Mouse (Mus musculus) cortical plate, adult 2 months (tissue): ENCODE results near the gene Lamc1. TPM values are rescaled to one million over a fixed set of nuclear protein-coding genes. Genes with fewer than 3 reads are reported as not detected.

Experiments
- H3K27ac ChIP-seq: fragments of 200-500 bp; 2 replicates; pipeline ENCODE4 v1.5.1; 2012; ENCODE audit warnings: low read length, control low read depth, inconsistent platforms; ENCODE audit not compliant: insufficient read depth
- H3K4me1 ChIP-seq: fragments of 200-500 bp; 2 replicates; pipeline ENCODE4 v1.6.1; 2011; ENCODE audit warnings: low read length; ENCODE audit not compliant: control insufficient read depth, insufficient read depth
- H3K4me3 ChIP-seq: fragments of 200-500 bp; 2 replicates; pipeline ENCODE4 v1.5.1; 2011; ENCODE audit warnings: mild to moderate bottlenecking, low read length, control low read depth; ENCODE audit not compliant: insufficient read depth
- CTCF ChIP-seq: fragments of 200-500 bp; IDR thresholded peaks from 2 replicates; pipeline ENCODE4 v1.5.1; 2011; ENCODE audit warnings: mild to moderate bottlenecking, control low read depth, low read length; ENCODE audit not compliant: insufficient read depth; ENCODE audit errors: extremely low read depth
- POLR2A ChIP-seq: fragments of 200-500 bp; IDR thresholded peaks from 2 replicates; pipeline ENCODE4 v1.6.1; 2011; ENCODE audit warnings: mild to moderate bottlenecking, low read length, control low read depth; ENCODE audit not compliant: insufficient read depth; ENCODE audit errors: extremely low read depth
- polyA plus RNA-seq: library from polyadenylated mRNA; depleted of rRNA; stranded (reverse); fragments of >200 nt; gene quantifications from 2 replicates; pipeline ENCODE4 v1.2.3, GENCODE M21; 2012

Lamc1 gene
- polyA plus RNA-seq, 1 experiment: 23.2 TPM

DNA sequence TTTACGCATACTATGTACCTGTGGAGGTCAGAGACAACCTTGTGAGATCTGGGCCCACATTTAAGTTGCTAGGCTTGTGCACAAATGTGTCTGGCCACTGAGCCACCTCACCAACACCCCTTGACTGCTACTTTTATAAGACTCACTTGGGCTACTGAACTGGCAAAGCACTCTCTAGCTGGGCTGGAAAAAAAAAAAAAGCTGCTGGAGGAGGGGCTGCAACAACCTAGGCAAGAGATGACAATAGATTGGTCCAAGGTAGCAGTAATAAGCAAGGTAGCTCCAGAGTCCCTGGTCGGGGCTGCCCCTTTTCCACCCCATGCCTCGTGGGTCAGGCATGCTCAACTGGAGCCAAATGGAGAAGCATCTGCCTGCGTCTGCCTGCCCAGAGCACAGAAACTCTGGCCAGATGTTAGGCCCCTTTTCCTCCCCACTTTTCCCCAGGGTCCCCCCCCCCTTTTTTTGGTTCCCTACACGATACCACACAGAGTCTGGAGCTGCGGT is 63.7 kb downstream of the Lamc1 start:
- no peak overlapping the region for H3K27ac ChIP-seq
- TF ChIP-seq CTCF (no peak), POLR2A (no peak)
- peaks cover 10% of the 10 kb centered on the region for H3K4me1 ChIP-seq
- H3K4me3 ChIP-seq: no peak overlapping the region

- no peak overlapping the region for H3K4me3 ChIP-seq
- no peak for TF ChIP-seq POLR2A
- no peak for TF ChIP-seq CTCF
- no peak overlapping the region for H3K27ac ChIP-seq
- H3K4me1 ChIP-seq: peaks cover 10% of the 10 kb centered on the region
Observed at GRCm38 (mm10) chr1:153268306-153268705, 64.3 kb downstream of the Lamc1 start.

- no peak overlapping the region for H3K27ac ChIP-seq
Observed at GRCm38 (mm10) chr1:153267730-153268129, 64.9 kb downstream of the Lamc1 start.

DNA sequence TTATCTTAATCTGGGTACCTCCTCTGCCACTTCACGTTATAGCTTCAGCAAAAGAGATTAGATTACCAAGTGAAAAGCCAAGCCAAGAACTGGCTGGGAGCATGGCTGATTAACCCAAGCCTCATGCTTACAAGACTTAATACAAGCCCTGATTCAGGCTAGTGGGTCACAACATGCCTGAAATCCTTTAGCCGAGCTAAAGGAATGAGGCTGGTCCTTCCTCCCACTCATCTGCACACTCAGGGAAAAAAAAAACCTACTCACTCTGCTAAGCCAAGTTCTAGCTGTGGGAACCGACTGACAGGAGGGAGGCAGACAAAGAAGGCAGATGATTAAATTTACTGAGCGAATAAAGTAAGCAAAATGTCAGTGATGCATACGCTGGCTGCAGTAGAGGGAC is 65.7 kb downstream of the Lamc1 start:
- H3K27ac ChIP-seq: no peak overlapping the region
- TF ChIP-seq CTCF (no peak), POLR2A (no peak)
- no peak overlapping the region for H3K4me3 ChIP-seq
- peaks cover 10% of the 10 kb centered on the region for H3K4me1 ChIP-seq

More at GRCm38 (mm10) chr1:153267730-153268129, 64.9 kb downstream of the Lamc1 start:
- TF ChIP-seq POLR2A: no peak
- no peak for TF ChIP-seq CTCF
- peaks cover 10% of the 10 kb centered on the region for H3K4me1 ChIP-seq
- no peak overlapping the region for H3K4me3 ChIP-seq

- Histone ChIP-seq H3K4me3 (no peak overlapping the region), H3K4me1 (peaks cover 10% of the 10 kb centered on the region), H3K27ac (no peak overlapping the region)
- no peak for TF ChIP-seq POLR2A
- TF ChIP-seq CTCF: no peak
Observed at GRCm38 (mm10) chr1:153265579-153265978, 67.0 kb downstream of the Lamc1 start.

GRCm38 (mm10) chr1:153265066-153265465 is 67.5 kb downstream of the Lamc1 start:
- peaks cover 10% of the 10 kb centered on the region for H3K4me1 ChIP-seq
- no peak overlapping the region for H3K4me3 ChIP-seq
- H3K27ac ChIP-seq: no peak overlapping the region
- TF ChIP-seq CTCF: no peak
- TF ChIP-seq POLR2A: no peak

- TF ChIP-seq CTCF (no peak), POLR2A (no peak)
- H3K4me1 ChIP-seq: no peaks in the 10 kb centered on the region
- no peak overlapping the region for H3K4me3 ChIP-seq
- H3K27ac ChIP-seq: no peak overlapping the region
Observed at GRCm38 (mm10) chr1:153259752-153260300, 72.8 kb downstream of the Lamc1 start.

GRCm38 (mm10) chr1:153252540-153253210 is 79.9 kb downstream of the Lamc1 start:
- no peak overlapping the region for H3K27ac ChIP-seq
- no peaks in the 10 kb centered on the region for H3K4me1 ChIP-seq
- no peak overlapping the region for H3K4me3 ChIP-seq
- TF ChIP-seq CTCF (no peak), POLR2A (no peak)

DNA sequence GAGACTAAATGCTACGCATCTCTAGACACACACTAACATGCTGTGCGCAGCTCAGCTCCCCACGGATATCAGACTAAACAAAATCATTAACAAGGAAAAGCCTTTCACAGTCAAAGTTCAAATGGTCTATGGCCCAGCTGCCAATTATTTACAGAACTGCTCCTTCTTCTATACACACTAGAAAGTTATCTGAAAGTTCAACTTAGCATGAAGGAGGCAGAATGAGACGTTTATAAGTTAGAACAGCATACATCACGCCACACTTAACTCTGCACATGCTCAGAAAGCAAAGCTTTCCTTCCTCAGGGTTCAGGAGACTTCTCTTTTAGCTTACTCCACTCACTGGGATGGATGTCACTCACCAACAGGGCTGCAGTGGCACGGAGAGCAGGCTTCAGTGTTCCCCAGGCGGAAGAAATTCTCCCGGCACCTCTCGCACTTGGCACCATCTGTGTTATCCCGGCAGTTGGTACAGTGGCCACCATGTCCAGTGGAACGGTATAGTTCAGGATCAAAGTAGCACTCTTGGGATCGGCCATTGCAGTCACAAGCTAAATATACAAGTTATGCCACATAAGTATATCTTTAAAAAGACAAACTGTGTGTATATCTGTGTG is 80.9 kb downstream of the Lamc1 start:
- TF ChIP-seq POLR2A (no peak), CTCF (no peak)
- H3K4me1 ChIP-seq: no peaks in the 10 kb centered on the region
- H3K4me3 ChIP-seq: no peak overlapping the region
- no peak overlapping the region for H3K27ac ChIP-seq

- Histone ChIP-seq H3K27ac (no peak overlapping the region), H3K4me1 (no peaks in the 10 kb centered on the region), H3K4me3 (no peak overlapping the region)
- no peak for TF ChIP-seq CTCF
- no peak for TF ChIP-seq POLR2A
Observed at GRCm38 (mm10) chr1:153241346-153241745, 91.2 kb downstream of the Lamc1 start.
